Mouse (Mus musculus) CH12.LX (cell line): ENCODE data around the gene Pdxdc1. TPM values are rescaled to one million over a fixed set of nuclear protein-coding genes. Genes with fewer than 3 reads are reported as not detected.

Experiments used
- DNase-seq: peaks from one replicate; pipeline ENCODE4 v3.0.0-alpha.2; 2013; ENCODE audit errors: extremely low read depth
- H3K27ac ChIP-seq: 2 replicates; pipeline ENCODE4 v1.5.1; 2012; ENCODE audit warnings: low read depth, mild to moderate bottlenecking, control low read depth, moderate library complexity; ENCODE audit not compliant: insufficient read depth
- H3K27me3 ChIP-seq: replicated peaks from 2 replicates; pipeline ENCODE3; 2012; ENCODE audit warnings: inconsistent platforms
- H3K36me3 ChIP-seq, 2 experiments: replicated peaks in 1 of 2; 2 replicates each; pipeline versions ENCODE3 to v1.6.1; 2012; ENCODE audit warnings: inconsistent platforms in 1 of 2, low read length in 1 of 2, mild to moderate bottlenecking in 1 of 2, mixed read lengths in 1 of 2, moderate library complexity in 1 of 2; ENCODE audit not compliant: control insufficient read depth in 1 of 2, insufficient read depth in 1 of 2
- H3K4me1 ChIP-seq, 2 experiments: 2 replicates each; pipeline ENCODE4 v1.6.1; 2012; ENCODE audit warnings: inconsistent platforms in 1 of 2, moderate library complexity in 1 of 2; ENCODE audit not compliant: insufficient read depth in 2 of 2, control insufficient read depth in 1 of 2
- H3K4me2 ChIP-seq: 2 replicates; pipeline ENCODE4 v1.6.1; 2012; ENCODE audit warnings: low read depth, mild to moderate bottlenecking, control low read depth; ENCODE audit not compliant: poor library complexity, insufficient read depth, severe bottlenecking
- H3K4me3 ChIP-seq, 3 experiments: fragments of 150-350 bp in 1 of 3; sonication (generic) in 1 of 3; replicated peaks in 1 of 3; 2 replicates each; pipeline versions ENCODE3 to v1.5.1; 2011 to 2012; ENCODE audit warnings: low read depth in 2 of 3, low read length in 2 of 3, mild to moderate bottlenecking in 2 of 3, moderate library complexity in 2 of 3, control low read depth in 1 of 3, improper control_type of control experiment in 1 of 3, inconsistent platforms in 1 of 3, mixed read lengths in 1 of 3; ENCODE audit not compliant: poor library complexity in 1 of 3
- H3K79me2 ChIP-seq: replicated peaks from 2 replicates; pipeline ENCODE4 v1.6.1; 2012; ENCODE audit warnings: mild to moderate bottlenecking, moderate library complexity; ENCODE audit not compliant: control insufficient read depth, poor library complexity, insufficient read depth, severe bottlenecking; ENCODE audit errors: extremely low read depth
- H3K9ac ChIP-seq: 2 replicates; pipeline ENCODE4 v1.6.1; 2012; ENCODE audit warnings: low read depth, mild to moderate bottlenecking, control low read depth, moderate library complexity; ENCODE audit not compliant: insufficient read depth
- H3K9me3 ChIP-seq: replicated peaks from 2 replicates; pipeline ENCODE3; 2012; ENCODE audit warnings: low read length, inconsistent platforms, mixed read lengths
- BHLHE40 ChIP-seq: IDR thresholded peaks from 2 replicates; pipeline ENCODE4 v1.6.1; 2011; ENCODE audit warnings: mild to moderate bottlenecking, low read depth, low read length, improper control_type of control experiment
- CHD1 ChIP-seq: IDR thresholded peaks from 2 replicates; pipeline ENCODE4 v1.6.1; 2012; ENCODE audit warnings: low read depth, low read length, improper control_type of control experiment, inconsistent platforms
- CHD2 ChIP-seq: IDR thresholded peaks from 2 replicates; pipeline ENCODE4 v1.6.1; 2011; ENCODE audit warnings: low read length, improper control_type of control experiment
- CTCF ChIP-seq, 2 experiments: IDR thresholded peaks in 1 of 2; conservative IDR thresholded peaks in 1 of 2; 2 replicates each; pipeline ENCODE4 v1.5.1; 2011 to 2012; ENCODE audit warnings: low read depth in 2 of 2, low read length in 2 of 2, improper control_type of control experiment in 1 of 2, inconsistent platforms in 1 of 2, mild to moderate bottlenecking in 1 of 2, moderate library complexity in 1 of 2
- E2F4 ChIP-seq: IDR thresholded peaks from 2 replicates; pipeline ENCODE4 v1.6.1; 2011; ENCODE audit warnings: low read depth, low read length, improper control_type of control experiment; ENCODE audit not compliant: insufficient replicate concordance
- ELF1 ChIP-seq: IDR thresholded peaks from 2 replicates; pipeline ENCODE4 v1.6.1; 2014; ENCODE audit warnings: low read depth, mild to moderate bottlenecking, inconsistent platforms, low read length, improper control_type of control experiment
- EP300 ChIP-seq: IDR thresholded peaks from 2 replicates; pipeline ENCODE4 v1.6.1; 2011; ENCODE audit warnings: low read length, improper control_type of control experiment
- ETS1 ChIP-seq: conservative IDR thresholded peaks from 2 replicates; pipeline ENCODE4 v1.6.1; 2012; ENCODE audit warnings: low read depth, mild to moderate bottlenecking, inconsistent platforms, low read length, improper control_type of control experiment, moderate library complexity
- GABPA ChIP-seq: IDR thresholded peaks from 2 replicates; pipeline ENCODE4 v1.6.1; 2012; ENCODE audit warnings: low read depth, low read length, improper control_type of control experiment, inconsistent platforms; ENCODE audit not compliant: insufficient replicate concordance
- HCFC1 ChIP-seq: IDR thresholded peaks from 2 replicates; pipeline ENCODE4 v1.6.1; 2012; ENCODE audit warnings: low read depth, mild to moderate bottlenecking, inconsistent platforms, low read length, improper control_type of control experiment
- IRF4 ChIP-seq: IDR thresholded peaks from 2 replicates; pipeline ENCODE4 v1.6.1; 2014; ENCODE audit warnings: low read depth, mild to moderate bottlenecking, inconsistent platforms, low read length, improper control_type of control experiment
- JUN ChIP-seq: IDR thresholded peaks from 2 replicates; pipeline ENCODE4 v1.6.1; 2011; ENCODE audit warnings: low read depth, mild to moderate bottlenecking, low read length, improper control_type of control experiment, moderate library complexity; ENCODE audit not compliant: insufficient read depth
- JUND ChIP-seq: conservative IDR thresholded peaks from 2 replicates; pipeline ENCODE4 v1.6.1; 2011; ENCODE audit warnings: low read depth, low read length, improper control_type of control experiment
- KAT2A ChIP-seq: IDR thresholded peaks from 2 replicates; pipeline ENCODE4 v1.6.1; 2012; ENCODE audit warnings: low read length, improper control_type of control experiment, inconsistent platforms; ENCODE audit not compliant: insufficient replicate concordance
- MAFK ChIP-seq: IDR thresholded peaks from 2 replicates; pipeline ENCODE4 v1.6.1; 2011; ENCODE audit warnings: low read length, improper control_type of control experiment; ENCODE audit not compliant: insufficient replicate concordance
- MAX ChIP-seq: IDR thresholded peaks from 2 replicates; pipeline ENCODE4 v1.6.1; 2011; ENCODE audit warnings: low read length, improper control_type of control experiment
- MAZ ChIP-seq: IDR thresholded peaks from 2 replicates; pipeline ENCODE4 v1.6.1; 2012; ENCODE audit warnings: low read depth, mild to moderate bottlenecking, inconsistent platforms, low read length, improper control_type of control experiment, moderate library complexity
- MEF2A ChIP-seq: IDR thresholded peaks from 2 replicates; pipeline ENCODE4 v1.6.1; 2014; ENCODE audit warnings: low read depth, mild to moderate bottlenecking, inconsistent platforms, low read length, improper control_type of control experiment, borderline replicate concordance
- MXI1 ChIP-seq: IDR thresholded peaks from 2 replicates; pipeline ENCODE4 v1.6.1; 2011; ENCODE audit warnings: mild to moderate bottlenecking, low read depth, low read length, improper control_type of control experiment
- MYC ChIP-seq: IDR thresholded peaks from 2 replicates; pipeline ENCODE4 v1.6.1; 2011; ENCODE audit warnings: low read depth, mild to moderate bottlenecking, improper control_type of control experiment, low read length
- NELFE ChIP-seq: IDR thresholded peaks from 2 replicates; pipeline ENCODE4 v1.6.1; 2011; ENCODE audit warnings: low read depth, low read length, improper control_type of control experiment
- NRF1 ChIP-seq: IDR thresholded peaks from 2 replicates; pipeline ENCODE4 v1.6.1; 2014; ENCODE audit warnings: low read depth, mild to moderate bottlenecking, inconsistent platforms, low read length, improper control_type of control experiment, moderate library complexity
- PAX5 ChIP-seq: IDR thresholded peaks from 2 replicates; pipeline ENCODE4 v1.6.1; 2012; ENCODE audit warnings: low read length, inconsistent platforms, mixed read lengths
- POLR2A ChIP-seq: IDR thresholded peaks from 2 replicates; pipeline ENCODE4 v1.6.1; 2011; ENCODE audit warnings: low read depth, mild to moderate bottlenecking, improper control_type of control experiment, low read length
- POLR2AphosphoS2 ChIP-seq: IDR thresholded peaks from 2 replicates; pipeline ENCODE4 v1.6.1; 2011; ENCODE audit warnings: low read depth, low read length, improper control_type of control experiment
- RAD21 ChIP-seq: IDR thresholded peaks from 2 replicates; pipeline ENCODE4 v1.6.1; 2011; ENCODE audit warnings: low read depth, mild to moderate bottlenecking, low read length, improper control_type of control experiment, moderate library complexity
- RCOR1 ChIP-seq: conservative IDR thresholded peaks from 2 replicates; pipeline ENCODE4 v1.6.1; 2012; ENCODE audit warnings: low read depth, mild to moderate bottlenecking, inconsistent platforms, low read length, improper control_type of control experiment
- SIN3A ChIP-seq: IDR thresholded peaks from 2 replicates; pipeline ENCODE4 v1.6.1; 2012; ENCODE audit warnings: low read length, improper control_type of control experiment, inconsistent platforms
- SMC3 ChIP-seq: IDR thresholded peaks from 2 replicates; pipeline ENCODE4 v1.6.1; 2011; ENCODE audit warnings: low read depth, low read length, improper control_type of control experiment
- TBP ChIP-seq: conservative IDR thresholded peaks from 2 replicates; pipeline ENCODE4 v1.6.1; 2011; ENCODE audit warnings: low read depth, low read length, improper control_type of control experiment
- TCF12 ChIP-seq: IDR thresholded peaks from 2 replicates; pipeline ENCODE4 v1.6.1; 2014; ENCODE audit warnings: low read depth, mild to moderate bottlenecking, inconsistent platforms, low read length, improper control_type of control experiment
- UBTF ChIP-seq: IDR thresholded peaks from 2 replicates; pipeline ENCODE4 v1.6.1; 2012; ENCODE audit warnings: low read depth, mild to moderate bottlenecking, inconsistent platforms, low read length, improper control_type of control experiment, moderate library complexity
- USF1 ChIP-seq: IDR thresholded peaks from 2 replicates; pipeline ENCODE4 v1.6.1; 2014; ENCODE audit warnings: low read depth, mild to moderate bottlenecking, inconsistent platforms, low read length, improper control_type of control experiment
- USF2 ChIP-seq: conservative IDR thresholded peaks from 2 replicates; pipeline ENCODE4 v1.6.1; 2011; ENCODE audit warnings: low read depth, low read length, improper control_type of control experiment
- ZC3H11A ChIP-seq: IDR thresholded peaks from 2 replicates; pipeline ENCODE4 v1.6.1; 2012; ENCODE audit warnings: low read depth, mild to moderate bottlenecking, inconsistent platforms, low read length, improper control_type of control experiment
- ZKSCAN1 ChIP-seq: IDR thresholded peaks from 2 replicates; pipeline ENCODE4 v1.6.1; 2012; ENCODE audit warnings: low read depth, inconsistent platforms, low read length, improper control_type of control experiment, borderline replicate concordance
- ZMIZ1 ChIP-seq: IDR thresholded peaks from 2 replicates; pipeline ENCODE4 v1.6.1; 2012; ENCODE audit warnings: low read depth, mild to moderate bottlenecking, inconsistent platforms, low read length, improper control_type of control experiment
- ZNF384 ChIP-seq: IDR thresholded peaks from 2 replicates; pipeline ENCODE4 v1.6.1; 2012; ENCODE audit warnings: low read depth, low read length, improper control_type of control experiment, inconsistent platforms
- dilution Hi-C: fragments of 300-500 bp; cut with MboI; formaldehyde crosslinking; loops from 2 replicates; pipeline ENCODE4 v1.14.3; 2020; ENCODE audit warnings: low sequenced_read_pairs; ENCODE audit not compliant: extremely low pct_unique_long_range_greater_than_20kb, extremely low pct_ligation_motif_present
- in situ Hi-C: fragments of 300-500 bp; cut with MboI; formaldehyde crosslinking; loops from 3 replicates; pipeline ENCODE4 v1.14.3; 2019; ENCODE audit warnings: low sequenced_read_pairs, low pct_ligation_motif_present, low pct_unique_long_range_greater_than_20kb, mixed read lengths
- polyA plus RNA-seq: library from polyadenylated mRNA; unstranded; fragments of >175 nt; gene quantifications from 2 replicates; pipeline ENCODE4 v1.2.1, GENCODE M21; 2012; ENCODE audit warnings: low read depth; ENCODE audit not compliant: insufficient read length
- total RNA-seq, 2 experiments: library from RNA; depleted of rRNA; stranded (reverse); fragments of 300-350 nt in 1 of 2; fragments of >200 nt in 1 of 2; gene quantifications; 2 replicates each; pipeline ENCODE4 v1.2.3; 2012 to 2014

Gene Pdxdc1
- total and polyA plus RNA-seq, 3 experiments = 78.5 to 109 (median 80.9) TPM

GRCm38 (mm10) chr16:13819394-13819743 lies 83.6 kb downstream of the Pdxdc1 start:
- Histone ChIP-seq H3K79me2 (no peaks in the 10 kb centered on the region), H3K9ac (peak overlapping the region; percentile 58), H3K27ac (no peak overlapping the region), H3K4me2 (peak overlapping the region; percentile 72), H3K27me3 (no peaks in the 10 kb centered on the region), H3K4me1 (peaks cover 0 to 39% of the 10 kb centered on the region in 2 experiments; a peak in 2 of 4 replicates), H3K36me3 (peaks cover 13 to 44% of the 10 kb centered on the region in 2 experiments), H3K9me3 (peaks cover 3% of the 10 kb centered on the region), H3K4me3 (peak overlapping the region; percentile 64 to 80 (median 70))
- dilution Hi-C loops = no loop called here
- TF ChIP-seq ELF1 (no peak), USF2 (no peak), PAX5 (no peak), RCOR1 (0 out of 2 replicates have a peak, but pooled peaks have one; percentile 72), ZNF384 (no peak), TBP (no peak), MAFK (no peak), ZC3H11A (no peak), NELFE (no peak; the same call in 1 of the 2 replicates), HCFC1 (no peak), MYC (no peak), TCF12 (no peak), MEF2A (0 out of 2 replicates have a peak, but pooled peaks have one; percentile 3), BHLHE40 (no peak), EP300 (no peak), MXI1 (peak; percentile 35; the same call in 1 of the 2 replicates), RAD21 (no peak), NRF1 (no peak), MAX (no peak), UBTF (0 out of 2 replicates have a peak, but pooled peaks have one; percentile 54), SMC3 (0 out of 2 replicates have a peak, but pooled peaks have one; percentile 2), E2F4 (no peak), SIN3A (no peak; the same call in 1 of the 2 replicates), POLR2A (no peak), MAZ (0 out of 2 replicates have a peak, but pooled peaks have one; percentile 25), JUND (no peak), CHD1 (0 out of 2 replicates have a peak, but pooled peaks have one; percentile 67), CHD2 (no peak), JUN (no peak), IRF4 (no peak), KAT2A (no peak), ZMIZ1 (no peak), CTCF (conservative IDR thresholded peaks at IDR 0.05 in 1 of 2, IDR thresholded peaks at IDR 0.05 in 1 of 2; ENCODE audit: low read depth in 2 of 2, low read length in 2 of 2) (no peak), USF1 (no peak), POLR2AphosphoS2 (no peak), ETS1 (no peak; the same call in 1 of the 2 replicates), GABPA (no peak), ZKSCAN1 (no peak)
- no peak for DNase-seq
- in situ Hi-C loops = no loop called here
